Mouse (Mus musculus): ENCODE results near the gene 5830411N06Rik. TPM values are rescaled to one million over a fixed set of nuclear protein-coding genes. Genes with fewer than 3 reads are reported as not detected.

5830411N06Rik gene
- not detected in 2 replicates for polyA plus RNA-seq (2012; ENCODE audit: insufficient read depth, insufficient read length, low replicate concordance, missing spikeins)

DNA sequence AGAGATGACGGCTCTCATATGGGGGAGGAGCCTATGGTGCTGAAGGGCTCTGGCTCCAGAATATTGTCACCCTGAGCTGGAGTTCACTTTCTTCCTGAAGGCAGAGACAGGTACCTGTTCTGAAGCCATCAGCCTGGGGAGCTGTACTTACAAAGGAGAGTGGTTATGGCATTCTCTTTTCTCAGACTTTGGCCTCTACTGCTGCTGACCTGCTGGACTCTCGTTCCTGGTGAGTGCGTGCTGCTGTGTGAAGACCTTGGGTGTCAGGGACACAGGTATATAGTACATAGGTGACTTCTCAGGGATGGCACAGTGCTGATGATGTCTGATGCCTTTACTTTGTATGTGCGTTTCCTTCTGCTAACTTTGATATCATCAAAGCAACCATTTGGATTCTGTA, at the start of gene 5830411N06Rik:
TSS of gene 5830411N06Rik (plus strand) at position 69 of the 400 bp plus-strand sequence.
- 81% methylated on average over 4 of the region's 4 CpGs for WGBS
- 0 out of 2 replicates have a peak, but pooled peaks cover 3% of the 10 kb centered on the region for H3K4me1 ChIP-seq (ENCODE audit: control insufficient read depth, insufficient read depth, low read length)
- TF ChIP-seq POLR2A (IDR thresholded peaks at IDR 0.05; ENCODE audit: insufficient read depth, low read depth, low read length) (no peak), CTCF (IDR thresholded peaks at IDR 0.05; ENCODE audit: insufficient read depth, low read depth, low read length) (no peak)
- no peak within 1 kb of the TSS for H3K4me3 ChIP-seq (ENCODE audit: insufficient read depth, low read depth, low read length)
- H3K27ac ChIP-seq (ENCODE audit: insufficient read depth, low read depth, low read length), result no peak within 1 kb of the TSS

DNA sequence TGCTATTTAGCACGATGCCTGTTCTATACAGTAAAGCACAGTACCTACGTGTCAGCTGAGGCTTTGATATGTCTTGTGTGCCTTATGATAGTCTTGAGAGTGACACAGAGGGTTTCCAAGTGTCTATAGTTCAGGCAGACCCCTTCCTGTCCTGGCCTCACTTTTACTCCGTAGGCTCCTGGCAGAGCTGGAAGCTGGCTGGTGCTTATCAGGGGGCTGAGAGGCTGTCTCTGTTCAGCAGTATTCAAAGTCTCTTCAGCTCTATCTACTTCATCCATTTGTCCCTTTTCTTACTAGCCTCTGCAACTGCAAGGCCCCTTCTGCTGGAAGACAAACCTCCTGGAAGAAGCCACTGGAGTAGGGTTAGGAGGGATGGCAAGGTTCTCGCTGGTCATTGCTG, 46.0 kb upstream of the 5830411N06Rik start:
- Histone ChIP-seq H3K4me3 (ENCODE audit: insufficient read depth, low read depth, low read length) (no peak overlapping the region), H3K27ac (ENCODE audit: insufficient read depth, low read depth, low read length) (no peak overlapping the region), H3K4me1 (ENCODE audit: control insufficient read depth, insufficient read depth, low read length) (no peaks in the 10 kb centered on the region)
- 92% methylated on average over 4 of the region's 4 CpGs for WGBS
- TF ChIP-seq POLR2A (IDR thresholded peaks at IDR 0.05; ENCODE audit: insufficient read depth, low read depth, low read length) (no peak), CTCF (IDR thresholded peaks at IDR 0.05; ENCODE audit: insufficient read depth, low read depth, low read length) (no peak)

DNA sequence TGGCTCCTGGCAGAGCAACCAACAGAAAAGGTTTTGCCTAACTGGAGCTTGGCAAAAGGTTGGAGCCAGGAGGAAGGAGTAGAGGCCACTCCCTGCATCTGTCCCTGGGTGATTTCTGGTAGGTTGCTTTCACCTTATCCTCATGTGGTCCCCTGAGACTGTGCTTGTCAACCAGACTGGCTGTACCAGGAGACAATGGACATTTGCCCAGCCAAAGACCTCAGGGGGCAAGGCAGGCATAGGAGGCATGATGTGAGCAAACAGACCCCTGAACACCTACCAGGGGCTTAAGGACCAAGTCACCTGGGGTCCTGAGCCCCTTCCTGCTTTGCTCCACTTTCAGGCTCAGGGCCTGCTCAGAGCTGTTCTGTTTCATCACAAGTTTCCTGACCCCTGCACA, 41.2 kb upstream of the 5830411N06Rik start, which contains the start of gene Olfr524:
TSS of gene Olfr524 (minus strand) at position 101 of the 400 bp plus-strand sequence.
- Histone ChIP-seq H3K27ac (ENCODE audit: insufficient read depth, low read depth, low read length) (no peak within 1 kb of the TSS), H3K4me3 (ENCODE audit: insufficient read depth, low read depth, low read length) (no peak within 1 kb of the TSS), H3K4me1 (ENCODE audit: control insufficient read depth, insufficient read depth, low read length) (no peaks in the 10 kb centered on the region)
- TF ChIP-seq CTCF (IDR thresholded peaks at IDR 0.05; ENCODE audit: insufficient read depth, low read depth, low read length) (no peak), POLR2A (IDR thresholded peaks at IDR 0.05; ENCODE audit: insufficient read depth, low read depth, low read length) (no peak)

DNA sequence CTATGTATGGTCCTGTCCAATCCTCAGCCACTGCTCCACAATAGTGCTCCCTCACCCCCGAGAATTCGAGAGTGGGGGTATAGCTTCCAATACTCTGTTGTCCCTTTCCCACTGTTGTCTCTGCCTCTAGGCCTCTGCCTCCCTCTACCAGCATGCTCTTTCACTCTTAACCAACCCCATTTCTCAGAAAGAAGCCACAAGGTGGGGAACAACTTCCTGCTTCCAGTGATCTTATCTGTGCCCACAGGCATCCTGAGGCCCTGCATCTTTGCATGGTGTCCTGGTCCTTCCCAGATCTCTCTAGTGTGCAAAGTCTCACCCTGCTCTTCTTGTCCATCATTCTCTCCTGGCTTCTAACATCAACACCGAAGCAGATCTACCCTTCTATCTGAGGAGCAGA, 40.2 kb upstream of the 5830411N06Rik start:
- no peaks in the 10 kb centered on the region for H3K4me1 ChIP-seq (ENCODE audit: control insufficient read depth, insufficient read depth, low read length)
- H3K4me3 ChIP-seq (ENCODE audit: insufficient read depth, low read depth, low read length), result no peak overlapping the region
- no peak overlapping the region for H3K27ac ChIP-seq (ENCODE audit: insufficient read depth, low read depth, low read length)
- WGBS, result 82% methylated on average over 3 of the region's 3 CpGs
- TF ChIP-seq CTCF (IDR thresholded peaks at IDR 0.05; ENCODE audit: insufficient read depth, low read depth, low read length), result no peak
- no peak for TF ChIP-seq POLR2A (IDR thresholded peaks at IDR 0.05; ENCODE audit: insufficient read depth, low read depth, low read length)

DNA sequence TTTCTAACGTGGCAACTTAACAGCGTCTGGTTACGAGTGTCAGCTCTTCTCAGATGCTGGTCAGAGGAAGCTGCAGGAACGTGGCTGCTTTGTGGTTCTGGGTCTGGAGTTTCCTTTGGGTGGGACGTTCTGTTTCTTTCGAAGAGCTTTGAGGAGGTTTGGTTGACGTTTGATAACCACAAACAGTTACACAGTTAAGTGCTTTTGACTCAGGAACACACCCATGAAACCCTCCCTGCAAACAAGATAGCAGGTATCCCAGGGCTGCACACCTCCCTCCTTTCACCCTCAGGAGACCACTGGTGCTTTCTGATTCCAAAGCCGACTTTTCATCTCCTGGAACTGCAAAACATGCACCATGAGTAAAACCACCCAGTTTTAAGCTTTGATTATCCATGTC, 38.9 kb upstream of the 5830411N06Rik start:
- Histone ChIP-seq H3K4me3 (ENCODE audit: insufficient read depth, low read depth, low read length) (no peak overlapping the region), H3K27ac (ENCODE audit: insufficient read depth, low read depth, low read length) (no peak overlapping the region), H3K4me1 (ENCODE audit: control insufficient read depth, insufficient read depth, low read length) (no peaks in the 10 kb centered on the region)
- no peak for TF ChIP-seq CTCF (IDR thresholded peaks at IDR 0.05; ENCODE audit: insufficient read depth, low read depth, low read length)
- TF ChIP-seq POLR2A (IDR thresholded peaks at IDR 0.05; ENCODE audit: insufficient read depth, low read depth, low read length), result no peak
- WGBS, result 74% methylated on average over 8 of the region's 8 CpGs

DNA sequence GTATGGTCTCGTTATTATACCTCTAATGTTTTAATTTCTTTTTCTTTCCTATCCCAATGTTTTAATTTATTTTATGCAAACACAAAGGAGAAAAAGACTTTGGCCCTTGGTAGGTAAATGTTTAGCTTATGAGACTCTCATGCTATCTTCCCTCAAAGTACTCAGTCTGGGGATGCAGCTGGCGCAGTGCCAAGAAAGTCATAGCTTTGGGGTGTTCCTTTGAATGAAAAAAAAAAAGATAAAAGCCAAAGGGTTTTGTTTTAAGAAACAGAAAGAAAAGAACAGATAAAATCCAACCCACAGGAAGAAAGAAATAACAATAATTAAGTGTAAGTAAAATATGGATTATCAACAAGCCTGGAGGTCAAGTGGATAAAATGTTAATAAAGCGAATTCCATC, 38.4 kb upstream of the 5830411N06Rik start:
- no peak overlapping the region for H3K27ac ChIP-seq (ENCODE audit: insufficient read depth, low read depth, low read length)
- 78% methylated on average over 3 of the region's 3 CpGs for WGBS
- H3K4me1 ChIP-seq (ENCODE audit: control insufficient read depth, insufficient read depth, low read length), result no peaks in the 10 kb centered on the region
- no peak overlapping the region for H3K4me3 ChIP-seq (ENCODE audit: insufficient read depth, low read depth, low read length)
- TF ChIP-seq POLR2A (IDR thresholded peaks at IDR 0.05; ENCODE audit: insufficient read depth, low read depth, low read length), result no peak
- TF ChIP-seq CTCF (IDR thresholded peaks at IDR 0.05; ENCODE audit: insufficient read depth, low read depth, low read length), result no peak

DNA sequence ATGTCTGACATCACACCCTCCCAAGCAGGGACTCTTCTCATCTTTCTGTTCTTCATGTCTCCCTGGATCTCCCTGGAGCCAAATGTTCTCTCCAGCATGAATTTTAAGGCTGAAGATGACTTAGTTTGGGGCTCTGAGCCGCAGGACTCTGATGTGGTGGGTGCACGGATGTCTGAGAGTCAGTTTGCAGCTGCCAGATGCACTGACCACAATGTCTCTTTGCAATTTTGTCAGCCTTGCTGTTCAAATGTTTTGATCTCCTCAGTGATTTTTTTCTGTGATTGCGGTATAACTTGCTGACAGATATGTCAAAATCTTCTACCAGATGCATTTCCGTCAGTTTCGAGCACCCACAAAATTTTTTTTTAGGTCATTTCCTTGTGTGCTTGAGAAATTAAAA, 33.2 kb upstream of the 5830411N06Rik start:
- no peak for TF ChIP-seq POLR2A (IDR thresholded peaks at IDR 0.05; ENCODE audit: insufficient read depth, low read depth, low read length)
- TF ChIP-seq CTCF (IDR thresholded peaks at IDR 0.05; ENCODE audit: insufficient read depth, low read depth, low read length), result no peak
- H3K27ac ChIP-seq (ENCODE audit: insufficient read depth, low read depth, low read length), result no peak overlapping the region
- no peak overlapping the region for H3K4me3 ChIP-seq (ENCODE audit: insufficient read depth, low read depth, low read length)
- WGBS, result 86% methylated on average over 5 of the region's 5 CpGs
- no peaks in the 10 kb centered on the region for H3K4me1 ChIP-seq (ENCODE audit: control insufficient read depth, insufficient read depth, low read length)

DNA sequence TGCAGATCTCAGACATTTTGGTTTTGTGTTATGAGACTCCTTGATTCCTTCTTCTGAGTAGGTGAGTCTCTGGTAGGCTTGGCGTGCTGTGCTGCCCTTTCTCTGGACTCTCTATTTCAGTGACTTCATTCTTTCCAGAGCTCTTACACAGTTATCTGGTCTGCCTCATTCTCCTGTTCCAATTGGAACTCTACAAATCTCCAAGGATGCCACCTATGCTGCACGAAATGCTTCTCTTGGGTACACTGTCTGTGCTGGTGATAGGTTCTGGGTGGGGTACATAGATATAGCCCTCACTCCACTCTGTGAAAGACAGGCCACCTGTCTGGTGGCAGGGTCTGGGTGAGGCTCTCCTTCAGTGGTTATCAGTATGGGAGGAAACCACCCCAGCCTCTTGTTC, 29.1 kb upstream of the 5830411N06Rik start, which contains the start of gene Cd163l1:
TSS of gene Cd163l1 (plus strand) at position 301 of the 400 bp plus-strand sequence.
- no peaks in the 10 kb centered on the region for H3K4me1 ChIP-seq (ENCODE audit: control insufficient read depth, insufficient read depth, low read length)
- H3K27ac ChIP-seq (ENCODE audit: insufficient read depth, low read depth, low read length), result no peak within 1 kb of the TSS
- TF ChIP-seq POLR2A (IDR thresholded peaks at IDR 0.05; ENCODE audit: insufficient read depth, low read depth, low read length) (no peak), CTCF (IDR thresholded peaks at IDR 0.05; ENCODE audit: insufficient read depth, low read depth, low read length) (no peak)
- H3K4me3 ChIP-seq (ENCODE audit: insufficient read depth, low read depth, low read length), result no peak within 1 kb of the TSS
- 83% methylated on average over 2 of the region's 2 CpGs for WGBS

DNA sequence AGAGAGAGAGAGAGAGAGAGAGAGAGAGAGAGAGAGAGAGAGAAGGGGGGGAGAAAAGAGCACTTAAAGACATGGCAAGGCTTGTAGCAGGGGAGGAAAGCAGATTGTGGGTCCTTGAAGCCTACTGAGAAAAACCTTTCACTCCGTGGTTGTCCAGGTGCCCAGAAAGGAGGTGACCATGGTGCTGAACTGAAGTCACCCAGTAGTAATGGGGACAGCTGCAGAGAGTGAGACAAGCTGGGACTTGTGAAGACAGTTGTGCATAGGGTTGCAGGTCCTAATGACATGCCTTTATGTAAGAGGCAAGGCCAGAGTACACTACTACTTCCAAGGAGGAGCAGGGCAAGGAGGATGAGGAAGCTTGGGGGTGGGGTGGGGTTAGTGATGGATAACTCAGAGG, 27.8 kb upstream of the 5830411N06Rik start:
- Histone ChIP-seq H3K4me1 (ENCODE audit: control insufficient read depth, insufficient read depth, low read length) (no peaks in the 10 kb centered on the region), H3K4me3 (ENCODE audit: insufficient read depth, low read depth, low read length) (no peak overlapping the region), H3K27ac (ENCODE audit: insufficient read depth, low read depth, low read length) (no peak overlapping the region)
- TF ChIP-seq POLR2A (IDR thresholded peaks at IDR 0.05; ENCODE audit: insufficient read depth, low read depth, low read length), result no peak
- TF ChIP-seq CTCF (IDR thresholded peaks at IDR 0.05; ENCODE audit: insufficient read depth, low read depth, low read length), result no peak
- 17% methylated on average over 1 of the region's 1 CpGs for WGBS

DNA sequence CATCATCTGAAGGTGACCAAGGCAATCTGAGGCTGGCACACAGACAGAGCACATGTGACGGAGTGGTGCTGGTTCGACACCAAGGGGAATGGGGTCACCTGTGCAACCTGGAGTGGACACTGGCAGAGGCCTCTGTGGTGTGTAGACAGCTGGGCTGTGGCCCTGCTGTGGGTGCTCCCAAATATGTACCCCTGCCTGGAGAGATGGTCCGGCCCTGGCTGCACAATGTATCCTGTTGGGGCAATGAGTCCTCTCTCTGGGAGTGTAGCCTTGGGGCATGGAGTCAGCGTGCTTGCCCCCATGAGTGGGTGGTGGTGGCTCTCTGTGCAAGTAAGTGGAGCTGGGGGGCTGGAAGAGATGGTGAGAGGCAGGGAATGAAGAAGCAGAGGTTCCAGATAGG, 26.7 kb upstream of the 5830411N06Rik start:
- Histone ChIP-seq H3K4me3 (ENCODE audit: insufficient read depth, low read depth, low read length) (no peak overlapping the region), H3K27ac (ENCODE audit: insufficient read depth, low read depth, low read length) (no peak overlapping the region), H3K4me1 (ENCODE audit: control insufficient read depth, insufficient read depth, low read length) (no peaks in the 10 kb centered on the region)
- WGBS, result 90% methylated on average over 4 of the region's 4 CpGs
- TF ChIP-seq CTCF (IDR thresholded peaks at IDR 0.05; ENCODE audit: insufficient read depth, low read depth, low read length), result no peak
- TF ChIP-seq POLR2A (IDR thresholded peaks at IDR 0.05; ENCODE audit: insufficient read depth, low read depth, low read length), result no peak

Data from olfactory bulb, adult 2 months (tissue).